Mouse (Mus musculus) megakaryocyte, embryonic 14.5 days (primary cell): ENCODE results near the gene Suclg2.

Experiments used
- FLI1 ChIP-seq: IDR thresholded peaks from 2 replicates; pipeline ENCODE4 v1.6.1; 2012; ENCODE audit warnings: low read length, inconsistent platforms, mixed read lengths
- GATA1 ChIP-seq: IDR thresholded peaks from 3 replicates; pipeline ENCODE4 v1.6.1; 2012; ENCODE audit warnings: mixed read lengths, low read length, inconsistent platforms, borderline replicate concordance

DNA sequence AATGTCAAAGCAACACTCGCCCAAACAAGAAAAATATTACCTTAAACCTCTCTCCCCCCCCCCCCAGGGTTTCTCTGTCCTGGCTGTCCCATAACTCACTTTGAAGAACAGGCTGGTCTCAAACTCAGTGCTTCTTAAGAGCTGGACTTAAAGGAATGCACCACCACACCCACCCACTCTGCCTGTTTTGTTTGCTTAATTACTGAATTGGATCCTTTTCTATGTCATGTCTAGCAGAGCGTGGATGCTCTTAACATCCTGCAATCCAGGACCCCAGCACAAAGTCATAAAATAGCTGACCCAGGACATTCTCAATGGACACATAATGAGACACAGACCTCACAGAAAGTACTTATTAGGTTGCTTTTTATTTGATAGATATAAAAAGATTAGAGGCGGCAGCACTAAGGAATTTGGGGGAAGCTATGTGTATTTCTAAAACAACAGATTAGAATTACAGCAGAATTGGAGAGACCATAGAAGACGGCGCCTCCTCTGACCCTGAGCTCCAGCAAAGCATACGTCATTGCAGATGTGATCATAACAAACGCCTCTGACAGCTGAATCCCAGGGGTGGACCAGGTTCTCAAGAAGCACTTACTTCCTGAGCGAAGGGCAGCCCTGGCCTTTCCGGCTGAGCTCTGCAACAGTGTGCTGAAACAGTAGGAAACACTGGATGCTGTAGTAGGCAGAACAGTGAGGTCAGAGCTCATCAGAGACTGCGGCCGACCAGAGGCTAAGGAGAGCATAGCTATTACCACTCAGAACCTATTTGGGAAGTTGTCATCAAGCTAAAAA lies 13.2 kb upstream of the Suclg2 start:
- no peak for TF ChIP-seq GATA1
- no peak for TF ChIP-seq FLI1
